ENCODE assay signal across 8 mouse cellular contexts in genomic region chr13:45477183-45477582, GRCm38 (mm10). TPM values are rescaled to one million over a fixed set of nuclear protein-coding genes. Genes with fewer than 3 reads are reported as not detected.
A peak's percentile ranks its signal among the peaks of the same experiment; 100 is the strongest.
DNase-seq lines count a peak whose midpoint lies in the region; ATAC-seq and TF ChIP-seq lines count a peak whose summit lies in the region.

No protein-coding gene starts in this region.

- TF ChIP-seq EP300 in liver, postnatal 0 days (IDR thresholded peaks at IDR 0.05; ENCODE audit: low read depth): no peak

- H3K36me3 ChIP-seq in liver, postnatal 0 days (replicated peaks; ENCODE audit: insufficient read depth, low read length): no peaks in the 10 kb centered on the region

- H3K9me3 ChIP-seq in liver, postnatal 0 days (ENCODE audit: low read length): no peaks in the 10 kb centered on the region

- DNase-seq in CD4-positive helper T cell, adult 2 months (ENCODE audit: low read depth, low spot score): peak; percentile 62
- DNase-seq in MEL-GATA-1-ER (ENCODE audit: extremely low read depth, low read depth): peak; percentile 53
- DNase-seq in cerebellum, adult 8-10 months: peak; percentile 82
- DNase-seq in gastrocnemius, adult 8-10 months (ENCODE audit: low spot score in 2 of 2): peak; percentile 30 to 33
- peak; percentile 63 to 81 for DNase-seq in kidney, postnatal 36 days
- DNase-seq in liver, postnatal 0 days: peak; percentile 77
- DNase-seq in right cerebral cortex, adult 2 months (ENCODE audit: low spot score in 2 of 2): peak; percentile 88

- no peaks in the 10 kb centered on the region for H3K4me1 ChIP-seq in liver, postnatal 0 days (ENCODE audit: insufficient read depth)

- H3K27me3 ChIP-seq in liver, postnatal 0 days (ENCODE audit: insufficient read depth, low read length): peaks cover 20% of the 10 kb centered on the region

- no peak overlapping the region for H3K4me3 ChIP-seq in liver, postnatal 0 days (ENCODE audit: low read depth, low read length)

- no peak overlapping the region for H3K27ac ChIP-seq in liver, postnatal 0 days (ENCODE audit: low read depth)

- H3K4me2 ChIP-seq in liver, postnatal 0 days (ENCODE audit: low read depth, low read length): no peak overlapping the region

- ATAC-seq in liver, postnatal 0 days: no peak
- ATAC-seq in megakaryocyte-erythroid progenitor cell, adult 5-6 weeks (replicated peaks; ENCODE audit: low FRiP score, low TSS enrichment, poor library complexity, severe bottlenecking): no peak

- peak; percentile 98 for TF ChIP-seq CTCF in liver, postnatal 0 days (IDR thresholded peaks at IDR 0.05; ENCODE audit: low read depth)

- no peak overlapping the region for H3K9ac ChIP-seq in liver, postnatal 0 days (replicated peaks)

- 33% methylated on average over 3 of the region's 3 CpGs for WGBS in liver, postnatal 0 days (ENCODE audit: insufficient replicate concordance)

RNA-seq across cellular contexts. Expression of gene Gmpr, which starts 30.1 kb away (rescaled TPM):
- total RNA-seq in gastrocnemius, adult 8-10 months (2022): 100 to 1,000 TPM; 171 to 206 (median 197) TPM
- polyA plus RNA-seq in liver, postnatal 0 days (2015; fragmentation: Nextera tagmentation; extraction: Ambion mirVana): 63.6 and 75.5 TPM in 2 replicates
- 1.9 and 7.8 TPM in 2 replicates for total RNA-seq in megakaryocyte-erythroid progenitor cell, adult 5-6 weeks (2014; fragmentation: Nextera tagmentation)
- total RNA-seq in megakaryocyte-erythroid progenitor cell, adult 5-6 weeks (2017): 2.4 and 9.6 TPM in 2 replicates

Comparison
In these comparisons a context has a peak if more than half of its experiments do, and no peak if none do; other contexts are left out.
1. DNase-seq: peak in every context shown above with its lines; median percentile 88 in right cerebral cortex, adult 2 months; 82 in cerebellum, adult 8-10 months; 77 in liver, postnatal 0 days; 72 in kidney, postnatal 36 days; 62 in CD4-positive helper T cell, adult 2 months; 53 in MEL-GATA-1-ER; 32 in gastrocnemius, adult 8-10 months.
2. RNA of gene Gmpr, which starts 30.1 kb away (total RNA-seq): 171 to 206 TPM in gastrocnemius, adult 8-10 months; 1.9 to 9.6 TPM in megakaryocyte-erythroid progenitor cell, adult 5-6 weeks; every median in the first group is over 10 times any median in the second.